Comparison of ENCODE assay signal across 11 mouse cellular contexts in the genomic region with DNA sequence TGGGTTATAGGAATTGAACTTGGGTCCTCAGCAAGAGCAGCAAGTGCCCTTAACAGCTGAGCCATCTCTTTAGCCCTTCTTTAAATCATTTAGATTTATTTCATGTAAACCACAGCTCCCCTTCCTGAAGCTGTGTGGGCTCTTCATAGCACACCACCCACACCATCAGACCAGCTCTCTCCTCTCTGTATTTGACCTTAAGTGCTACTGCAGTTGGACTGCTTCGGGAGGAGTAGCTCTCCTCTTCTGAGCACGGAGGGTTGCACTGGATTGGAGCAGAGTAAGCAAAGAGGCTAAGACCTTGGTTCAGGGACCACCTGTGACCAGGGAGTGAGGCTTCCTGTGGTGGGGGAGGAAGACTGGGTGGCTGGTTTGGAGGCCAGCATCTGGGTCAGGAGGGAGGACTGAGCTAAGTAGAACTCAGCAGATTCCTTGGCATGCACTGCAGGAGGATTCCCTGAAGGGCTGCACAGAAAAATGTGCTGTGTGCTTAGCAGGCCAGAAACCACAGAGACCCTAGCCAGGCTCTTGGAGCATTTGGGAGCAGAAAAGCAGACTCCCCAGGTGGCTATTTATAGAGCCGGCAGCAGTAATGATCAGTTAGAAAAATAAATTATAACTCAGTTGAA.
DNase-seq lines count a peak whose midpoint lies in the region; ATAC-seq and TF ChIP-seq lines count a peak whose summit lies in the region.
"Had no signal": no experiment of that assay in that cellular context is flagged by ENCODE, and none has a peak within 500 bp of the region (broad histone marks: within the 10 kb centered on the region; RNA-seq: fewer than 3 reads in every experiment).

No protein-coding gene starts in this region.

- POLR2A ChIA-PET in Patski (lab: Charles Lee) = interaction anchor here (0.5 kb wide), 1 partner anchor 131 kb away, joined by 3 read pairs; no protein-coding TSS in a partner anchor

- H3K27me3 ChIP-seq in Patski = no peaks in the 10 kb centered on the region
- no peaks in the 10 kb centered on the region for H3K27me3 ChIP-seq in lung, postnatal 0 days (replicated peaks; ENCODE audit: insufficient read depth, low read length)

- TF ChIP-seq CTCF in Patski (IDR thresholded peaks at IDR 0.05) = no peak
- no peak for TF ChIP-seq CTCF in lung, postnatal 0 days (IDR thresholded peaks at IDR 0.05)

- no peaks in the 10 kb centered on the region for H3K9me3 ChIP-seq in lung, postnatal 0 days (ENCODE audit: low read length)

- no peak overlapping the region for H3K27ac ChIP-seq in lung, postnatal 0 days (ENCODE audit: low read length)
- H3K27ac ChIP-seq: macrophage had no signal

- no peak for TF ChIP-seq EP300 in lung, postnatal 0 days (IDR thresholded peaks at IDR 0.05)

- CTCF ChIA-PET in Patski (lab: Charles Lee) = no interaction called here

- no peak overlapping the region for H3K4me3 ChIP-seq in lung, postnatal 0 days (ENCODE audit: low read depth, low read length)

- DNase-seq in kidney, adult 11 months = peak; percentile 10
- no peak for DNase-seq in kidney, adult 18-20 months
- DNase-seq in Patski (ENCODE audit: low read depth, low spot score) = peak; percentile 73
- peak; percentile 9 to 25 for DNase-seq in gastrocnemius, adult 8-10 months (ENCODE audit: low spot score in 2 of 2)
- peak; percentile 29 for DNase-seq in lung, postnatal 0 days (ENCODE audit: low spot score)
- no peak for DNase-seq in frontal cortex, postnatal 10 days (ENCODE audit: low spot score in 2 of 2)
- DNase-seq in embryo, embryonic 9.5 days (ENCODE audit: extremely low spot score) = no peak
- no peak for DNase-seq in c-Kit-positive CD71-positive TER-119-positive erythroid progenitor cells, embryonic 14.5 days (ENCODE audit: low spot score)
- DNase-seq: cerebellum, adult 8-10 months; right cerebral cortex, postnatal 14 days had no signal

- 27% methylated on average over 3 of the region's 3 CpGs for WGBS in lung, postnatal 0 days

- in situ Hi-C loops in Patski (cut with MboI; ENCODE audit: low pct_unique_long_range_greater_than_20kb) = no loop called here

- H3K9ac ChIP-seq in lung, postnatal 0 days (replicated peaks; ENCODE audit: low read depth) = no peak overlapping the region

- peak; percentile 45 for ATAC-seq in Patski
- peak; percentile 66 for ATAC-seq in lung, postnatal 0 days

- no peaks in the 10 kb centered on the region; the same call in 1 of the 2 replicates for H3K4me1 ChIP-seq in lung, postnatal 0 days (ENCODE audit: insufficient read depth, low read depth, low read length)

- H3K4me2 ChIP-seq in lung, postnatal 0 days (replicated peaks; ENCODE audit: low read depth, low read length) = no peak overlapping the region

- no peaks in the 10 kb centered on the region for H3K36me3 ChIP-seq in lung, postnatal 0 days (ENCODE audit: insufficient read depth, low read length)

Comparison
In these comparisons a context has a peak if more than half of its experiments do, and no peak if none do; other contexts are left out.
1. DNase-seq: peak in kidney, adult 11 months (single experiment), Patski (single experiment), gastrocnemius, adult 8-10 months (2 of 2) and lung, postnatal 0 days (single experiment); none in kidney, adult 18-20 months (single experiment), frontal cortex, postnatal 10 days (0 of 2), embryo, embryonic 9.5 days (single experiment) and c-Kit-positive CD71-positive TER-119-positive erythroid progenitor cells, embryonic 14.5 days (single experiment).